Mouse (Mus musculus) adrenal gland, postnatal 14 days (tissue): Measurements from ENCODE around the gene Atg3. TPM values are rescaled to one million over a fixed set of nuclear protein-coding genes. Genes with fewer than 3 reads are reported as not detected.
A peak's percentile ranks its signal among the peaks of the same experiment; 100 is the strongest.

Experiments
- DNase-seq: peaks from one replicate; pipeline ENCODE4 v3.0.0; 2021; ENCODE audit warnings: mixed read lengths
- long read RNA-seq, 2 experiments: library from polyadenylated mRNA; stranded (forward); transcript quantifications; one replicate each; pipeline ENCODE4 v2.0.0; 2021
- total RNA-seq: library from RNA; stranded (reverse); gene quantifications from 2 replicates; pipeline ENCODE4 v1.2.3, GENCODE M21; 2021

Gene Atg3
- total RNA-seq = 55.1 and 55.5 TPM in 2 replicates
- long read RNA-seq, experiment 1, transcript Atg3-201 (12 exons, 2,057 nt) = major isoform, 125 of 172 reads
- long read RNA-seq, experiment 1, partial matches to known transcripts = 29 of 172 reads
- long read RNA-seq, experiment 1, other reads (novel, unspliced or antisense) = 18 of 172 reads
- long read RNA-seq, experiment 2, transcript Atg3-201 (12 exons, 2,057 nt) = major isoform, 91 of 126 reads
- long read RNA-seq, experiment 2, partial matches to known transcripts = 23 of 126 reads
- long read RNA-seq, experiment 2, other reads (novel, unspliced or antisense) = 12 of 126 reads

GRCm38 (mm10) chr16:45158522-45159388, at the start of gene Atg3, which contains the start of gene Slc35a5:
TSS of gene Atg3 (plus strand) at chr16:45158785.
TSS of gene Slc35a5 (minus strand) at chr16:45158706.
- peak; percentile 98 for DNase-seq

GRCm38 (mm10) chr16:45110498-45110897, 48.1 kb upstream of the Atg3 start:
- DNase-seq = peak; percentile 73

DNA sequence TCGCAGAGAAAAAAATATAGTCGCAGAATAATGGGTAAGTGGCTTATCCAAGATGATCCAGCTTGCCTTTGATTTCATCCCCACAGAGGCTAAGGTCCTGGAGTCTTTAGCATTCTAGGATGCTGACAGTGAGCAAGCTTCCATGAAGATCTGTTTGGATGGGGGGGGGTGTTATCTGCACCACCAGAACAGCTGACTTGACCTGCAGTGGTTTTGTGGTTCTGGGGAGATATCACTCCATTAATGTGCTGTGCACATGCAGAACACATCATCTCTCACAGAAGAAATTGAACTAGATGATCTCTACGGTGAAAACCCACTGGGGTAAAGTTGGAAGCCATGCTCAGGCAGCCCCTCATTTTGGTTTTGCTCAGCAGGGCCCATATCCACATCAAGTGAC, 41.4 kb upstream of the Atg3 start:
- DNase-seq = no peak

DNA sequence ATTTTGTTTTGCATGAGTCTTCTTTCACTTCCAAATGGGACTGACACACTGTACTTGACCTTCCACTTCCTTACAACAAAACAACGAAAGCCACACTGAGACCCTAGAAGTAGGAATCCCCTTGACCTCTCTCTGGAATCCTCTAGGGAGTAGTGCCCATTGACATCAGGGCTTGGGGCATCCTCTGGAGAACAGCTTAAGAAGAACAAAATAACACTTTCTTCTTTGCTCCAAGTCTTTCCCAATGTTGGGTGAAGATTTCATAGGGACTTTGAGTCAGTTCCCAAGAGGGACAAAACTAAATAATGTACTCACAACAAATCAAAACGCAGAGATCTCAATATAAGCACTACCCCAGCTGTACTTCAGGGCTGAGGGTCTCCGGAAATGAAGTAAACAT, 39.8 kb upstream of the Atg3 start:
- DNase-seq = no peak

- DNase-seq = peak; percentile 72
Observed at GRCm38 (mm10) chr16:45120844-45121425, 37.6 kb upstream of the Atg3 start.

- DNase-seq = peak; percentile 31
Observed at GRCm38 (mm10) chr16:45122571-45122970, 36.0 kb upstream of the Atg3 start.

- peak; percentile 37 for DNase-seq
Observed at GRCm38 (mm10) chr16:45124230-45125203, 34.1 kb upstream of the Atg3 start.

DNA sequence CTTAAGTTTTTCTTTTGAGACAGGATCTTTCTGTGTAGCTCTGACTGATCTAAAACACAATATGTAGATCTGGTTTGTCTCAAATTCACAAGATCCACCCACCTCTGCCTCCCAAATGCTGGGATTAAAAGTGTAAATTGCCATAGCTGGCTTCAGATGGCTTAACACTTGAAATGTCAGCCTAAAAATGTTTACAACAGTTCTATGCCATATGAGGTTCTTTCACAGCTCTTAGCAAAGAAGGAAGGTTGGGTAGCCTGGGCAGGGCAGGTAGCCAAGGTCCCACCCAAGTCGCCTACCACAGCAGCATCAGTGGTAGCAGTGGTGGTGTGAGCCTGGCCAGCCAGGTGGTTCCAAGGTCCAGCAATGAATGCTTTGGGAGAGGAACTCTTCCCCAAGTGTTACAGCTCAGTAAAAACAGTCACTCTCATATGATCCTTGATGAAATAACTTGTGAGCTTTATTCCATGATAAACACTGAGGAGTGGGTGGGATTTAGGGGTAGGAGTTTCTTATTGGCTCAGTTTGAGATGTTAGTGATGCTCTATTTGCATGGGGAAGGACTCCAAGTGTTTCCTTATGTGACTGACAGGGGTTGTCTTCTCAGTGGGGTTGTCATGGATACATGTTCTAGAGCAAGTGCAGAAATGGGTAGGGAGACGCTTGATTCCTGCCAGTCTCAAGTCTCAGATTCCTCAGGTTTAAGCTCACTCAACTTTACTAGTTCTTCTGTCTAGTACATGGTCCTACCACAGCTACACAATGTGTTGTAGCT, 30.5 kb upstream of the Atg3 start:
- DNase-seq = no peak

DNA sequence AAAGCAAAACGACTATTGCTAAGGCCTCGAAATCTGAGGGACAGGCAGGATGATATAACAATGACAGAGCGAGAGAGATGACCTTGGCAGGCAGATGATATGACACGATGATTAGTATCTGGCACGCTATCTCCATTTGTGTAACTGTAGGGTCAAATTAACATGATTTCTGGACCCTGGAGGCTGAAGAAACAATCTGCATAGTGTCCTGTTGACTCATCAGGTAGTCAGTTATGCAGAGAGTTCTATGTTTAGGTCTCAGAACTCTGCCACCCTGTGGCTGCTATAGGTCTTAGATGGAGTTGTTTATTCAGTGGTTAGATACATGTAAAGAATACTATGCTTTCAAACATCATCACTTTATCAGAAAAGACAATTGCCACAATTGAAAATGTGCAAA, 16.9 kb upstream of the Atg3 start:
- peak; percentile 52 for DNase-seq

GRCm38 (mm10) chr16:45142565-45142964, 16.0 kb upstream of the Atg3 start:
- DNase-seq = no peak

DNA sequence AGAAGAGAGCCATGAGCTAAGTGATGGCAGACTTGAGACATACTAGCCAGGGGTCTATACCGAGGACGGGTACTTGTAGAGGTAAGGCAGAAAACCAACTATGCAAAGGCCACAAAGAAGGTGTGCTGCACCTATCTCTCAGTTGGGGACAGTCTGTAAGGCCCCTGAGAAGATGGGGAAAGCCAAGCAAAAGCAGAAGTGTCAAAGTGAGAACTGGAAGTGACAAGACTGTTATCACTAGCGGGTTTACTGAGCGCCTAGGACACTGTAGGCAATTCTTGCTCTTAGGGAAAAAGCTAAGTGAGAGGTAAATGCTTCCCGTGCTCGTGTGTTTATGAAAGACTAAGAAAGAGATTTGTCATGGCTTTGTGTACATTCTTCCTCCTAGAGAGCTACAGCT, 13.5 kb upstream of the Atg3 start:
- no peak for DNase-seq

DNA sequence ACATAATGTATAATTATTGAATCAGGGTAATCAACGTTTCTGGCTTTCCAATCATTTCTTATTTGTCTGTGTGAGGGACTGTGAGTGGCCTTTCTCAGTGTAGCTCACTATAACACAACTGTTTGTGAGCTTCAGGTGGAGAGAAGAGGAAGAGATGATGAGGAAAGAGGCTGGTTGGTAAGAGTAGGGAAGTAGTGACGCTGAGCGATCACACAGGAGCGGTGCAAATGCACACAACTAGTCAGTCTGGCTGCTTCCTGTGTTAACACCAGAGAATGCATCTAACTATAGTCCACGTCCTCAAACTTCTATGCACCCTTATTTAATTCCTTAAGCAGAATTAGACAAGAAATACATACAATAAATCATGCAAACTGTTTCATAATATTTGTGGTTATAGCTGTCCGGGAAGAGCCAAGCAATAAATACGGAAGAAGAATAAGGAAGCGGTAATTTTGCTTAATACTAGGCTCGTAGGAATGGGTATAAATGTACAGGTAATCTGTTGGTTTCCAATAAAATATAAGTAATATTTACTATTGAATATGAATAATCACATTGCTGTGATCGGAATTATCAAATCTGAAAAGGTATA, 10.0 kb upstream of the Atg3 start:
- no peak for DNase-seq

- DNase-seq = no peak
Observed at GRCm38 (mm10) chr16:45154741-45155250, 3.8 kb upstream of the Atg3 start.

GRCm38 (mm10) chr16:45158136-45158521, 456 bp upstream of the Atg3 start:
- DNase-seq = peak; percentile 87

GRCm38 (mm10) chr16:45159389-45159716, 768 bp downstream of the Atg3 start:
- no peak for DNase-seq

- DNase-seq = no peak
Observed at GRCm38 (mm10) chr16:45178552-45178951, 20.0 kb downstream of the Atg3 start.

DNA sequence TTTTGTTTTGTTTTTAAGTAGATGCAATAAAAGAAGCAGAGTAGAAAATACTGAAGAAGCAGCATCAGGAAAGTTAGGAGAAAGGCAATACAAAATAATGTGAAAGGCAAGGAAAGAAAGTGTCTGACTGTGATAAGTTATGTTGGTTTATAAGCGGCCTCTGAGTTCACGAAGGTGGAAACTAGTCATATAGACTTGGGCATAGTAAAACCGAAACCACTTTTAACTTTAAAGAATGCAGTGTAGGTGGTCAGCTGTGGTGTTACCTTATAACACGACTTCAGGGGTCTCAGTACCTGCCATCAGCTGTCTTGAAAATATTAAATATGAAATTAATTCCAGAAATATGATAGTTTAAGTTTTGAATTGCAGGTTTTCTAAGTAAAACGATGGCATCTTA, 23.2 kb downstream of the Atg3 start:
- DNase-seq = no peak

DNA sequence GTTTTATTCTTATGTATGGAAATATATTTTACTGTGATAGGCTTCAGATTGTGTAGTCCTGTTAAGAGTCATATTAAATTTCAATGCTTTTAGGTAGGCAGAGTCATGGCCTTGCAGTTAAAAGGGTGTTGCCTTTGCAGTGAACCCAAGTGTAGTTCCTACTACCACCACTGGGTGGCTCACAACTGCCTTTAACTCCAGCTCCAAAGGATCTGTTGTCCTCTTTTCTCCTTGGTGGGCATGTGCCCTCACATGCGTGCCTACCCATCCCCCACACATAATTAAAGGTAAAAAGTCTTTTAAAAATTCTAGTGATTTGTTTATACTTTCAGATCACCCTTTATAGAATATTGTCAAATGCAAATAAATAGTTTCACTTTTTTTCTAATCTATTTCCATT, 34.0 kb downstream of the Atg3 start:
- DNase-seq = peak; percentile 82

DNA sequence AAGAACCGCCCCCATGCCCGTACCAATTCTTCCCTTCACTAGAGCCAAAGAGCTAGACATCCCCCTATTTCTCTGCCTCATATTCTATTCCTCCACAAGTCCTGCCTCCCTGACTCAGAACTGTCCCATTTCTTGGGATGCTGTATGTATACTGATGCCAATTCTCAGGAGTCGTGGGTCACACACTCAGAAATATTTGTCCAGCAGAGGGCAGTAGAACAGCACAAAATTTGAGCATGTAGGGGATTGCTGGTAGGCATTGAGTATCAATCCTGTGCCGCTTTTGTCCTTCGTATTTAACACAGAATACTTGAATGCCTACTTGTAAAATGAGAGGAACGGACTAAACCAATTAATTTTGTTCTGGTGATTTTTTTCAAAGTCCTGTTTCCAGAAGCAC, 38.2 kb downstream of the Atg3 start:
- DNase-seq = peak; percentile 79

DNA sequence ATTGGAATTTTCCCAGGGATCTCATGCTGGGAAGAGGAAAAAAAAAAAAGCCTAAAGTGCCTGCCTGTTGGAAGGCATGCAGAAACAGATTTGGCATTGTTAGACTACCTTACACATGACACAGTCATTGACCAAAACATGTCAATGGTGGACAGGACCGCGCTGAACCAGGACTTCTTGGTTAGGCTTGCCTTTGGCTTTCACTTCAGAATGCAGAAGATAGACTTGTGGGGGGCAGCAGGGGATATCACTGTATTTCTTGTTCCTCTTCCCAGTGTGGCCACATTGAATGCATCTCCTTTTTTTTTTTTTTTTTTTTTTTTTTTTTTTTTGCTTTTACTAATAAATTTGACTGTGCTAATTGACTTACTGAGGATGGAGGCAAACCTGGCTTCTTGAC, 42.8 kb downstream of the Atg3 start:
- DNase-seq = no peak

- DNase-seq = no peak
Observed at GRCm38 (mm10) chr16:45204438-45204837, 45.9 kb downstream of the Atg3 start.
